Comparison of ENCODE assay signal across 11 mouse cellular contexts in genomic region chr7:28954773-28955172, GRCm38 (mm10). TPM values are rescaled to one million over a fixed set of nuclear protein-coding genes. Genes with fewer than 3 reads are reported as not detected.
DNase-seq lines count a peak whose midpoint lies in the region; ATAC-seq and TF ChIP-seq lines count a peak whose summit lies in the region.
"Had no signal": no experiment of that assay in that cellular context is flagged by ENCODE, and none has a peak within 500 bp of the region (broad histone marks: within the 10 kb centered on the region; RNA-seq: fewer than 3 reads in every experiment).

No protein-coding gene starts in this region.

- H3K9me3 ChIP-seq in heart, embryonic 14.5 days (ENCODE audit: control insufficient read depth, low read length): no peaks in the 10 kb centered on the region
- H3K9me3 ChIP-seq in lung, embryonic 15.5 days: no peaks in the 10 kb centered on the region
- H3K9me3 ChIP-seq: hindbrain, embryonic 13.5 days had no signal

- no peaks in the 10 kb centered on the region for H3K27me3 ChIP-seq in heart, embryonic 14.5 days (ENCODE audit: control insufficient read depth, insufficient read depth, low read length)
- no peaks in the 10 kb centered on the region for H3K27me3 ChIP-seq in lung, embryonic 15.5 days
- H3K27me3 ChIP-seq: hindbrain, embryonic 13.5 days had no signal

- no peak for TF ChIP-seq POLR2A in olfactory bulb, adult 2 months (IDR thresholded peaks at IDR 0.05; ENCODE audit: insufficient read depth, low read depth, low read length)

- no peak for ATAC-seq in heart, embryonic 14.5 days (ENCODE audit: insufficient number of reproducible peaks, insufficient read depth, low FRiP score, low read depth)
- no peak for ATAC-seq in lung, embryonic 15.5 days (ENCODE audit: borderline replicate concordance, extremely low read depth, low FRiP score, low TSS enrichment)
- peak; percentile 74 for ATAC-seq in granulocyte monocyte progenitor cell, adult 5-6 weeks (replicated peaks; ENCODE audit: poor library complexity, severe bottlenecking)
- no peak for ATAC-seq in megakaryocyte-erythroid progenitor cell, adult 5-6 weeks (replicated peaks; ENCODE audit: low FRiP score, low TSS enrichment, poor library complexity, severe bottlenecking)
- ATAC-seq: activated CD4-positive, CD25-positive, alpha-beta regulatory T cell, adult 4 months had no signal

- WGBS in heart, embryonic 14.5 days: 72% methylated on average over 4 of the region's 4 CpGs
- 72% methylated on average over 4 of the region's 4 CpGs for WGBS in lung, embryonic 15.5 days
- 42% methylated on average over 4 of the region's 4 CpGs for WGBS in olfactory bulb, adult 2 months

- H3K4me1 ChIP-seq in heart, embryonic 14.5 days (ENCODE audit: control insufficient read depth in 2 of 2, insufficient read depth in 2 of 2, low read length in 2 of 2): peaks cover 34 to 98% of the 10 kb centered on the region in 2 experiments
- peaks cover 96% of the 10 kb centered on the region for H3K4me1 ChIP-seq in lung, embryonic 15.5 days
- H3K4me1 ChIP-seq in olfactory bulb, adult 2 months (ENCODE audit: control insufficient read depth, insufficient read depth, low read length): peaks cover 16% of the 10 kb centered on the region

- peak overlapping the region; percentile 10 to 83; a peak in 3 of 4 replicates for H3K27ac ChIP-seq in heart, embryonic 14.5 days (replicated peaks in 1 of 2; ENCODE audit: control insufficient read depth in 1 of 2, insufficient read depth in 1 of 2, low read depth in 2 of 2, low read length in 2 of 2)
- H3K27ac ChIP-seq in lung, embryonic 15.5 days: peak overlapping the region; percentile 66
- 0 out of 2 replicates have a peak overlapping the region, but pooled peaks have one; percentile 28 for H3K27ac ChIP-seq in olfactory bulb, adult 2 months (ENCODE audit: insufficient read depth, low read depth, low read length)

- H3K36me3 ChIP-seq in heart, embryonic 14.5 days (ENCODE audit: control insufficient read depth, insufficient read depth, low read length): peaks cover 40% of the 10 kb centered on the region
- H3K36me3 ChIP-seq in lung, embryonic 15.5 days: no peaks in the 10 kb centered on the region
- H3K36me3 ChIP-seq: hindbrain, embryonic 13.5 days had no signal

- H3K4me3 ChIP-seq in heart, embryonic 14.5 days (ENCODE audit: control insufficient read depth in 1 of 2, insufficient read depth in 1 of 2, low read depth in 1 of 2, low read length in 2 of 2): no peak overlapping the region
- H3K4me3 ChIP-seq in lung, embryonic 15.5 days: no peak overlapping the region
- no peak overlapping the region for H3K4me3 ChIP-seq in olfactory bulb, adult 2 months (ENCODE audit: insufficient read depth, low read depth, low read length)
- H3K4me3 ChIP-seq: hindbrain, embryonic 13.5 days had no signal

- DNase-seq in heart, adult 18-20 months: no peak
- DNase-seq in lung, postnatal 14 days: no peak
- DNase-seq in testis, postnatal 10 days (ENCODE audit: low spot score): no peak
- DNase-seq: cerebellum, adult 9-10 months had no signal

- no peak for TF ChIP-seq CTCF in olfactory bulb, adult 2 months (IDR thresholded peaks at IDR 0.05; ENCODE audit: insufficient read depth, low read depth, low read length)

- no peak overlapping the region for H3K4me2 ChIP-seq in heart, embryonic 14.5 days (ENCODE audit: low read length)
- 0 out of 2 replicates have a peak overlapping the region, but pooled peaks have one; percentile 2 for H3K4me2 ChIP-seq in lung, embryonic 15.5 days
- H3K4me2 ChIP-seq: hindbrain, embryonic 13.5 days had no signal

- peak overlapping the region; percentile 62; the same call in 1 of the 2 replicates for H3K9ac ChIP-seq in heart, embryonic 14.5 days (ENCODE audit: low read length)
- H3K9ac ChIP-seq in lung, embryonic 15.5 days: no peak overlapping the region
- H3K9ac ChIP-seq: hindbrain, embryonic 13.5 days had no signal

RNA-seq across cellular contexts. Expression of gene Actn4, which starts 7.4 kb away (rescaled TPM):
- polyA plus RNA-seq in heart, embryonic 14.5 days (2014; fragmentation: Nextera tagmentation; extraction: Ambion mirVana): 221 and 228 TPM in 2 replicates
- 10 to 100 TPM; 64.7 to 66.4 TPM for total RNA-seq in heart, adult 18-20 months (2021)
- polyA plus RNA-seq in lung, embryonic 15.5 days (2015; fragmentation: Nextera tagmentation; extraction: Ambion mirVana): 287 and 302 TPM in 2 replicates
- total RNA-seq in granulocyte monocyte progenitor cell, adult 5-6 weeks (2014; fragmentation: Nextera tagmentation): 85.8 and 94.3 TPM in 2 replicates
- total RNA-seq in granulocyte monocyte progenitor cell, adult 5-6 weeks (2017): 40.2 and 47.1 TPM in 2 replicates
- 498 TPM in 1 of 2 replicates, not detected in the other for polyA plus RNA-seq in olfactory bulb, adult 2 months (2012; ENCODE audit: insufficient read depth, insufficient read length, low replicate concordance, missing spikeins)
- 93.1 and 106 TPM in 2 replicates for total RNA-seq in megakaryocyte-erythroid progenitor cell, adult 5-6 weeks (2014; fragmentation: Nextera tagmentation)
- 41.1 and 51.7 TPM in 2 replicates for total RNA-seq in megakaryocyte-erythroid progenitor cell, adult 5-6 weeks (2017)

RNA-seq across cellular contexts. Expression of gene Eif3k, which starts 26.9 kb away (rescaled TPM):
- polyA plus RNA-seq in heart, embryonic 14.5 days (2014; fragmentation: Nextera tagmentation; extraction: Ambion mirVana): 286 and 319 TPM in 2 replicates
- total RNA-seq in heart, adult 18-20 months (2021): 100 to 1,000 TPM; 166 to 176 TPM
- polyA plus RNA-seq in lung, embryonic 15.5 days (2015; fragmentation: Nextera tagmentation; extraction: Ambion mirVana): 360 and 364 TPM in 2 replicates
- total RNA-seq in granulocyte monocyte progenitor cell, adult 5-6 weeks (2014; fragmentation: Nextera tagmentation): 474 TPM in 2 replicates
- 400 and 462 TPM in 2 replicates for total RNA-seq in granulocyte monocyte progenitor cell, adult 5-6 weeks (2017)
- not detected in 2 replicates for polyA plus RNA-seq in olfactory bulb, adult 2 months (2012; ENCODE audit: insufficient read depth, insufficient read length, low replicate concordance, missing spikeins)
- 499 and 586 TPM in 2 replicates for total RNA-seq in megakaryocyte-erythroid progenitor cell, adult 5-6 weeks (2014; fragmentation: Nextera tagmentation)
- 360 and 454 TPM in 2 replicates for total RNA-seq in megakaryocyte-erythroid progenitor cell, adult 5-6 weeks (2017)

RNA-seq across cellular contexts. Expression of gene Map4k1, which starts 27.1 kb away (rescaled TPM):
- polyA plus RNA-seq in heart, embryonic 14.5 days (2014; fragmentation: Nextera tagmentation; extraction: Ambion mirVana): 2.8 and 3.3 TPM in 2 replicates
- total RNA-seq in heart, adult 18-20 months (2021): 1 to 10 TPM in 1 of 2 experiments, under 1 TPM in 1; 0.45 to 4.2 TPM
- polyA plus RNA-seq in lung, embryonic 15.5 days (2015; fragmentation: Nextera tagmentation; extraction: Ambion mirVana): 7.4 and 9.8 TPM in 2 replicates
- 46.1 and 62.3 TPM in 2 replicates for total RNA-seq in granulocyte monocyte progenitor cell, adult 5-6 weeks (2014; fragmentation: Nextera tagmentation)
- total RNA-seq in granulocyte monocyte progenitor cell, adult 5-6 weeks (2017): 42.4 and 48.7 TPM in 2 replicates
- not detected in 2 replicates for polyA plus RNA-seq in olfactory bulb, adult 2 months (2012; ENCODE audit: insufficient read depth, insufficient read length, low replicate concordance, missing spikeins)
- total RNA-seq in megakaryocyte-erythroid progenitor cell, adult 5-6 weeks (2014; fragmentation: Nextera tagmentation): 64.1 and 76.8 TPM in 2 replicates
- 42.6 and 47.9 TPM in 2 replicates for total RNA-seq in megakaryocyte-erythroid progenitor cell, adult 5-6 weeks (2017)

Comparison
In these comparisons a context has a peak if more than half of its experiments do, and no peak if none do; other contexts are left out.
1. RNA of gene Map4k1, which starts 27.1 kb away (total RNA-seq): 42.6 to 76.8 TPM in megakaryocyte-erythroid progenitor cell, adult 5-6 weeks and 42.4 to 62.3 TPM in granulocyte monocyte progenitor cell, adult 5-6 weeks; 0.45 to 4.2 TPM in heart, adult 18-20 months; every median in the first group is over 4 times any median in the second.
2. Peak in every context shown above with its lines, with median percentiles within 50 percentile points of each other: H3K27ac ChIP-seq.